Mouse (Mus musculus) gastrocnemius, adult 8-10 months (tissue): ENCODE measurements around the gene Vmn1r87. TPM values are rescaled to one million over a fixed set of nuclear protein-coding genes. Genes with fewer than 3 reads are reported as not detected.
"Not testable (repeated sequence)": the region's sequence is repeated elsewhere in the genome, so short reads cannot be mapped to it uniquely, and the experiment has no call there.

ENCODE experiments used
- DNase-seq, 2 experiments: peaks; one replicate each; pipeline ENCODE4 v3.0.0; 2022; ENCODE audit warnings: low spot score in 2 of 2
- total RNA-seq, 4 experiments: library from RNA; stranded (reverse); gene quantifications; 2 replicates each; pipeline ENCODE4 v1.2.4; 2022

Gene Vmn1r87
- not detected for total RNA-seq

GRCm38 (mm10) chr7:13140057-13140456, at the start of gene Vmn1r87:
Vmn1r87 (minus strand) TSS chr7:13140157.
- DNase-seq = no peak

GRCm38 (mm10) chr7:13159268-13159667, 19.3 kb upstream of the Vmn1r87 start, which contains the start of gene Vmn1r88:
Vmn1r88 (plus strand) TSS chr7:13159568.
- DNase-seq = no peak

GRCm38 (mm10) chr7:13137340-13137739, 2.6 kb downstream of the Vmn1r87 start:
- DNase-seq = no peak

GRCm38 (mm10) chr7:13131856-13132255, 8.1 kb downstream of the Vmn1r87 start:
- no peak for DNase-seq

- DNase-seq = not testable (repeated sequence)
Observed at GRCm38 (mm10) chr7:13123554-13124153, 16.3 kb downstream of the Vmn1r87 start.

GRCm38 (mm10) chr7:13119817-13120216, 20.1 kb downstream of the Vmn1r87 start, which contains the start of gene Vmn1r86:
Vmn1r86 (minus strand) TSS chr7:13119917.
- DNase-seq = no peak

- DNase-seq = no peak
Observed at GRCm38 (mm10) chr7:13095073-13095472, 44.9 kb downstream of the Vmn1r87 start, which contains the start of gene Vmn1r85. Vmn1r85 (minus strand) TSS chr7:13095173.

Other genes with a start within 250 kb of the Vmn1r87 start
- 1 to 10 TPM; 3.2 to 3.7 (median 3.4) TPM for gene Zscan22, start 242.3 kb downstream of the Vmn1r87 start, total RNA-seq
- 100 to 1,000 TPM; 635 to 741 (median 657) TPM for gene Rps5, start 217.9 kb downstream of the Vmn1r87 start, total RNA-seq
- under 1 TPM; 0.19 to 0.51 (median 0.42) TPM for gene Rnf225, start 212.7 kb downstream of the Vmn1r87 start, total RNA-seq
- gene Zfp324, start 174.3 kb downstream of the Vmn1r87 start, total RNA-seq = 1 to 10 TPM; 1.3 to 2.7 (median 1.6) TPM
- gene Zfp446, start 162.3 kb downstream of the Vmn1r87 start, total RNA-seq = 1 to 10 TPM; 1.1 to 2.3 (median 2.2) TPM
- under 1 TPM in 1 of 4 experiments, not detected in 3; 0.16 TPM for gene Slc27a5, start 142.0 kb downstream of the Vmn1r87 start, total RNA-seq
- gene Trim28, start 141.0 kb downstream of the Vmn1r87 start, total RNA-seq = 10 to 100 TPM; 58.7 to 75.7 (median 62.7) TPM
- 1 to 10 TPM; 2.5 to 3.6 (median 2.8) TPM for gene Zbtb45, start 130.1 kb downstream of the Vmn1r87 start, total RNA-seq
- gene Chmp2a, start 105.3 kb downstream of the Vmn1r87 start, total RNA-seq = 100 to 1,000 TPM in 1 of 4 experiments, 10 to 100 TPM in 3; 85.5 to 101 (median 92.9) TPM
- gene Ube2m, start 101.9 kb downstream of the Vmn1r87 start, total RNA-seq = 100 to 1,000 TPM; 139 to 166 (median 147) TPM
- 1 to 10 TPM in 1 of 4 experiments, under 1 TPM in 3; 0.46 to 1.2 (median 0.73) TPM for gene Mzf1, start 85.4 kb downstream of the Vmn1r87 start, total RNA-seq
- not detected for gene Vmn1r85, start 45.0 kb downstream of the Vmn1r87 start, total RNA-seq
- gene Vmn1r86, start 20.2 kb downstream of the Vmn1r87 start, total RNA-seq = not detected
- under 1 TPM; 0.05 to 0.10 (median 0.07) TPM for gene Vmn1r88, start 19.4 kb upstream of the Vmn1r87 start, total RNA-seq
- not detected for gene Vmn1r89, start 72.9 kb upstream of the Vmn1r87 start, total RNA-seq
- gene Lig1, start 137.1 kb upstream of the Vmn1r87 start, total RNA-seq = 1 to 10 TPM in 1 of 4 experiments, under 1 TPM in 3; 0.53 to 1.2 (median 0.75) TPM
- 10 to 100 TPM; 13.0 to 15.2 (median 14.0) TPM for gene Zswim9, start 138.6 kb upstream of the Vmn1r87 start, total RNA-seq
- under 1 TPM in 1 of 4 experiments, not detected in 3; 0.11 TPM for gene Pla2g4c, start 184.5 kb upstream of the Vmn1r87 start, total RNA-seq